Mouse (Mus musculus) T-helper 1 cell (primary cell): ENCODE results near the gene Slc8a3.

Source experiments
- in situ Hi-C: fragments of 300-600 bp; cut with MboI, MseI; formaldehyde crosslinking; loops from one replicate; pipeline ENCODE4 v1.15.1; 2025; ENCODE audit warnings: high pct_unique_total_duplicates

Gene Slc8a3

DNA sequence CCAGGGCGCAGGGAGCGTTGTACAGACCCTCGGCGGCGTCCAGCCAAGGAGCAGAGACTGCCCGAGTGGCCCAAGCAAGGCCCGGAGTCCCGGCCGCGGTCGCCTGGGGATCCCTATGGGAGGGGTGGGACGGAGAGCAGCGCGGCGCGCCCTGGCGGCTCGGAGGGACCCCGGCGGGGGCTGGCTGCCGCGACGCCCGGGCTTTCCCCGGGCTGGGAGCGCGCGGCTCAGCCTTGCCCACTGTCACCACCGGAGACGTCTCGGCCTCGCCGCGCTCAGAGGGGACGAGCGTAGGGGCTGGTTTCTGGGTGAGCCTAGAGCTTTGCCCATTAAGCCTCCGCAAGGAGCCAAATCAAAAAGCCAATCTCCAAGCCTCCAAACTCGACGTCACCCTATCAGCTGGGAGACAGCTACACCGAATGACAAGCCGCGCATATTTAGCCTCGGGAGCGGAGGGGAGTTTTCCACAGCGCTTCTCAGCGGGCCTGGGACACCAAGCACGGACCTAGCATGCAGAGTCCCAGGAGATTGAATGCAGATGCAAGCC lies at the start of gene Slc8a3:
Gene Slc8a3, minus strand, starts transcription at position 306 of the 547 bp plus-strand sequence.
- in situ Hi-C loops = no loop called here

DNA sequence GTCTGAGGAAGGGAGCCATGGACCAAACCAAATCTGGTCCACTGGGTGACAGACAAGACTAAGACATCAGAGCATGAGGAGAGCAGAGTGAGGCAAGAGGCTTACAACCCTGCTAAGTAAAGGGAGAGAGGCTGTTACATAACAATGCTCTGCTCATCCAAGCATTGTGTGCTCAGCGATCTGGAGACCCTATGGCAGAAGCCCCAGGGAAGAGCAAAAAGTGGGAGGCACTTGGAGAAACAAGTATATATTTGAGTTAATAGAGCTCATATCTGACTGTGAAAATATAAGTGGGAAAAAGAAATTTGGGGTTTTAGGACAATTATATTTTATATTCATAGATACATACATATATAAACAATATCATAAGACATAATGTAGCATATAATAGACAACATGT lies 46.4 kb upstream of the Slc8a3 start, which contains the start of gene Gm4787:
Gene Gm4787, minus strand, starts transcription at position 101 of the 400 bp plus-strand sequence.
- in situ Hi-C loops = loop anchor here (5.0 kb wide), 1 partner anchor 33 kb away; no protein-coding TSS in a partner anchor

DNA sequence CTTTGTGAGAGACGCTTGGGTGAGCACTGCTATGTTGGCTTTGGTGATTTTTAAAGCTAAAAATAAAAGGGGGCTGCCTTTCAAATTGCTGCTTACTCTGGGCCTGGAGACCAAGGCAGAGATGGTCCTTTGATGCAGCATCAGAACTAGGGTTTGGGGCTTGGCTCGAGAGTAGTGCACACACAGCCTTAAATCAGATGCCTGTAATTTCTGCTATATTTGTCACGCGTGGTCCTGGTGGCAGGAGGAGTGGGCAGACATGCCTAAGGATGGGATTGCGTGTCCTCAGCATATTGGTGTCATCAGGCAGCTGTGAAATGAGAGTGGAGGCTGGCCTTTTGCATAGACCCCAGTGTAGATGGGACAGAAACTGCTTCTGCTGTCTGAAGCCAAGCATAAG lies 861 bp upstream of the Slc8a3 start:
- in situ Hi-C loops = no loop called here

DNA sequence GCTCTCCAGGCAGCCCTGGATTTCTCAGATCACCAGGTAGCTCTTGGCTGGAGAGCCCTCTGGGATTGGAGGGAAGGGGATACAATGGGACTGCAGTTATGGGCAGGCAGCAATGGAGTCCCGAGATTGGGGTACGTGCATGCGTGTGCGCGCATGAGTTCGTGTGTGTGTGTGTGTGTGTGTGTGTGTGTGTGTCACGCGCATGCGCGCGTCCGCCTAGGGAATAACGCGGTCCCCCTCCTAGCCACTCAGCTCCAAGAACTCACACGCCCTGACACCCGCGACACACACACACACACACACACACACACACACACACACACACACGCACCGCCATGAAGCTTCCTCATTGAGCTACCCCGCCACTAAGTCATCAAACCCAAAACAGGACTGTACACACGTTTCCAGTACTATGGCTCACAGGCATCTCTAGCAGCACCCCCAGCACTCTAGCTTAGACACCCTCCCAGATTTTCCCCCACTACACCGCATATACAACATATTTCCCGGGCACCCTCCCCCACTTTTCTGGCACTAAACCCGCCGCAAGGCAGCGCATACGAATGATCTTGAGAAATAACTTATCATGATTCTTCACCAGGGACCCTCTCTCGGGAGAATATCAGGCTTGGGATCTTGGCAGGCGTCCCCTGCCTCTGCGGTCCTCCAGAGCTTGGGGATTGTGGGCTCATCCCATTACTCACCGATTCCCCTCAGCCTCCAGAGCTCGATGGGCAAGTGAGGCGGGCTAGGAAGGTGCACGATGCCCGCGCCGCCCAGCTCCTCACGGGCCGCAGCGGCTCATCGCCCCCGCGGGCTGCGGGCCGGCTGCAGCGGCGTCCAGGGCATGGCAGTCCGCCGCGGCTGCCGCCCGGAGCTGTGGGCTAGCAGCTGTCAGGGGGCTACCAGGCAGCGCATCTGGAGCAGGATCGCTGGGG lies 774 bp downstream of the Slc8a3 start:
- in situ Hi-C loops = no loop called here

DNA sequence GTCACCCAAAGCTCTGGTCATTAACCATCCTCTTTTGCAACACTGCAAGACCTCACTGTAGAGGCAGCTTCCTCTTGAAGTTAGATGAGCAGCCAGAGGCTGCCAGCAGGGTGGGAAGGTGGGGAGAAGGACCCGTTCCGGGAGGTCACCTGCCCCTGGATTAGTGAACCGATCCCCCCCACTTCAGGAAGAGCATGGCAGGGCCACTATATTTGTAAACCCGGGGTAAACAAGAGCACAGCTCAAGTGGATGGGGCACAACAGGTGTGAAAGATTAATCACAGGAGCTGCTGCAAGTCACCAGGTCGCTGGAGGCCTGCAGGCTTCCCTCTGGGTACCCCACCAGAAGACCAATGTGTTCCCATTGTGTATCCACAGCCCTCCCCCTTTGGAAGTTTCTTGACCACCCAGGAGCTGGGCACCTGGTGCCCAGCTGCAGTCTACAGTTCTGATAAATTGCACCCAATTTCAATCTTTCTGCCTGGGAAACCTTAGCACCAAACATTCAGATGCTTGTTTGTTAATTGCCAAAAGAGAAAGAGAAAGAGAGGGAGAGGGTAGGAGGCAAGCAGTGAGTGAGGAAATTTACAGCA lies 1.8 kb downstream of the Slc8a3 start:
- in situ Hi-C loops = no loop called here

DNA sequence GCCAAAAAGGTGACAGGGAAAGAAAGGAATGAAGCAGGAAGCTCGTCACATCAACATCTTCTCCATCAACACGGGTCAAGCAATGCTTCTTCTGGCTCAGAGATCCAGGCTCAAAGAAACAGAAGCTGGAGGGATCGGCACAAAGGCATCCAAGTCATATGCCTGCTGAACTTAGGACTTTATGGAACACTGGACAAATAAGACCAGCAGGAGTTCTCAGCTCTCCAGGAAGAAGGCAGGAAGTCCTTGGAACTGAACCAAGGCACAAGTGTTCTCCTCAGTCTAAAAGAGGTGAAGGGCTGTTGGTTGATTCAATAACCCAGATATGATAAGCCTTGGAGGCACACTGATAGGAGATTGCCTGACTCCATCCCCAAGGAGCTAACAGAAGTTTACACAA lies 8.0 kb downstream of the Slc8a3 start:
- in situ Hi-C loops = no loop called here

DNA sequence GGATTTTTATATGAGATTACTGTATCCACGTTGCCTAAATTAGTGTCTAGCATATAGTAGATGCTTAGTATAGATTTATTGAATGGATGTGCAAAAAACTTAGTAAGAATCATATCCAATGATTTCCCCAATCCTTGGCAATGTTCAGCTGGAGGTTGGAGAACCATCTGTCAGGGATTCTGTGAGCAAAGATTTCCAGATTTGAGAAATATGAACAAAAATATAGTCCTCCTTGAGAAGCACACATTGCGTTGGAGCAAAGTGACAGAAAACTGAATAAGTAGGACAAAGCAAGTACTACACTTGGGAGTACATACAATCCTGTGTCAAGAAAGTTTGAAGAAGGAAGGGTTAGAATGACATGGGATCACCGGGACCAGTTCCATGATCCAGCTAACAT lies 8.9 kb downstream of the Slc8a3 start:
- in situ Hi-C loops = no loop called here

DNA sequence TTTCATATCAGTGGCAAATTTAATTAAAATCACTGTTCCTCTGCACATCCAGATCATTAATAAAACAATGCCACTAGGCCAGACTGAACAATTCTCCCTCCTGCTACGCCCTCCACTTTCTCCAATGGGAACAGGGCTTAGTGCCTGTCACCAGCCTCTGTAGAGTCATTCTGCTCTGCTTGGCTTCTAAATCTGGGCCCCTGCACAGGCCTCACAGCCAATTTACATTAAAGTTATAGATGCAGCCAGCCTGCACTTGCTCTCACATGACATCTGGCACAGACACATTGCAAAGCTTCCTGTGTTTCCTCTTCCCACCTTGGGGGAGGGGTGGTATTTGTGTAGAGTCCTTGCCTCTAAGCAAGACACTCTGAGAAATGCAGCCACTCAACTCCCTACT lies 12.0 kb downstream of the Slc8a3 start:
- in situ Hi-C loops = no loop called here

DNA sequence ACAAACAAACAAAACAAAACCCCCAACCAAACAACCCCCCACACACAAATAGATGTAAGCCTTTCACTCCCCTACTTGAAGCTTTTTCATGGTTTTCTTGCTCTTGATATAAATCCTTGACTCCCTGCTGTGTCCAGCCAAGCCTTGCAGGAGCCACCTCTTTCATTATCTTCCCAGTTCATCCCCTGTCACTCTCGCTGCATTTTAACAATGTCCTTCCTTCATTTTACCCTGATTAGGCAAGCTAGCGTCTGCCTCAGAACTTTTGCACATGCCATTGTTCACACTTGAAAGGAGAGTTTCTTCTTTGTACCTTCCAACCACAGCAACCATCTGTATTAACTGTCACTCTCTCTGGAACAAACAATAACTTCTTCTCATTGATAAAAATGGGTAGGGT lies 15.2 kb downstream of the Slc8a3 start:
- in situ Hi-C loops = no loop called here

DNA sequence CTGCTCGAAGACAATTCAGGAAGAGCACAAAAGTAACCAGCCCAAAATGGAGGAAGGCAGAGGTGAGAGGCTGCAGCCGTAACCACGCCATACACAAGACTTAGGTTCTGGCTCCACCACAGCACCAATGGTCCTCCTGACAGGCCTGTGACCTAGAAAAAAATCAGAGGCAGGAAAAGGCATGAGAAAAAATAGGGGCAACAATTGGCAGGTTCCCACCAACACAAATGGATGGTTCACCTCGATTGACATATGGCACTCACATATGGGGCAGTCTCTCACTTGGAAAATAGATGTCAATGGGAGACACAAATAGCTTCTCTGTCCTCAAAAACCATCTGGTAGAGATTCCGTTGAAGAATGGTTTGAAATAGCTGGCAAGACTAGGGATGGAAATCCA lies 17.0 kb downstream of the Slc8a3 start:
- in situ Hi-C loops = no loop called here

DNA sequence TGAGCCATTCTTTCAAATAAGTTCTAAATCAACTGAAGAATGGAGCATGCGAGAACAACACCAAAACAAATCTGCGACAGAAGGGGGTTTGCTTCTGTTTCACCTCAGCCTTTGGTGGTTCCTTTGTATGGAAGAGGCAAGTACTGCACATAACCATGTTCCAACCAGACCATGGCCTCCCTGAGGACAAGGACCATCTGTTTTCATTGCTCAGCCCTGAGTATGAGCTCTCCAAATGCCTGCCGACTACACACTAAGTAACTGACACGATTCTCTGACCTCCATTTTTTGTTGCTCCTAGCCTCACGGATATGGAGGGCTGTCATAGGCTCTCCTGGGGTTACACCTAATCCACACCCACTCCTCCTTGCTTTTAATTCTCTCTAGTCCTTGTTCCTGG lies 29.4 kb downstream of the Slc8a3 start:
- in situ Hi-C loops = no loop called here

DNA sequence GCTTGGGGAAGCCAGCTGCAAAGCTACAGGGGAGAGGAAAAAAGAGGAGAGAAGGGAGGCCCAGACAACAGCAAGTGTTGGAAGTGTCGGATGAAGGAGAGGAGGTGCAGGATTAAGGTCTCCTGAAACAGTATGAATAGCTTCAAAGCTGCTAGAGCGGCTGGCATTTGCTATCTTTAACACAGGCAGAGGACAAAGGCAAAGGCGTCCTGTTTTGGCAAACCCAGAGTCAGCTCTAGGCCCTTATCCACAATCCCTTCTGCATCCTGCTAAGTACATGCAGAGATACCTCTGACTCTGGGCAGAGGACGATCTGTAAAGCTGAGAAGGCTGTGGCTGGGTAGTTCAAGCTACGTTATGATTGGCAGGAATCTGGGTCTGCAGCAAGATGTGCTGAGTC lies 38.4 kb downstream of the Slc8a3 start:
- in situ Hi-C loops = no loop called here

DNA sequence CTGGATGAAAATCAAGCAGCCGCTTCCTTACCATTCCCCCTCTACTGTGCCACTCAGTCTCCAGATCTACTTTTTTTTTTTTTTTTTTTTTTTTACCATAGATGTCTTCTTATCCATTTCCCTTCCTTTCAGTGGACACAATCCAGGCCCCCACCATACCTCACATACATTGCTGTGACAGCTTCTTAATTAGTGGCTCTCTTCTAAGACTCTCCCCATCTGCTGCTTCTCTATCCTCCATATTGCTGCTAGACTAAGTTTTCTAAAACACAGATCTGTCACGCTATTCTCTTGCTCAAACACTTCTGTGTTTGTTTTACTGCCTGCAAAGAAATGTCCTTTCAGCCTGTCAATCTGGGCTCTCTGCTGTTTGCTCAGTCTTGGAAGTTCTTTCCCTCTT lies 54.9 kb downstream of the Slc8a3 start:
- in situ Hi-C loops = no loop called here

DNA sequence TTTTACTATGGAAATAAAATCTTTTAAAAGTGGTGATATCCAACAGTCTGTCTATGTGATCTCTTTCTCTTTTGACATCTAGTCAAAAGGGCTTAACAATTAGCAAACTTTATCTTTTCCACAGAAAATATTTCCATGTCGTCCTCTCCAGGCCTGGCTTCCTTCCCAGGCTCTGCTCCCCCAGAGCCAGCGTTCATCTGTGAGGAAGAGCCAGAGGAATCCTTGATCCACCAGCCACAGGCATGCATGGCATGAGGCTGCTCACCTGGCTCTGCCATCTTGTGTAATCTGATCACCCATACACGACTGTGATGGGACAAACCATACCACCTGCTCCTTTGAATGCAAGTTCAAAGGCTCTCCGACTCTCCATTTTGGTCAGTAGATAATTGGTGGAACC lies 58.4 kb downstream of the Slc8a3 start:
- in situ Hi-C loops = no loop called here

DNA sequence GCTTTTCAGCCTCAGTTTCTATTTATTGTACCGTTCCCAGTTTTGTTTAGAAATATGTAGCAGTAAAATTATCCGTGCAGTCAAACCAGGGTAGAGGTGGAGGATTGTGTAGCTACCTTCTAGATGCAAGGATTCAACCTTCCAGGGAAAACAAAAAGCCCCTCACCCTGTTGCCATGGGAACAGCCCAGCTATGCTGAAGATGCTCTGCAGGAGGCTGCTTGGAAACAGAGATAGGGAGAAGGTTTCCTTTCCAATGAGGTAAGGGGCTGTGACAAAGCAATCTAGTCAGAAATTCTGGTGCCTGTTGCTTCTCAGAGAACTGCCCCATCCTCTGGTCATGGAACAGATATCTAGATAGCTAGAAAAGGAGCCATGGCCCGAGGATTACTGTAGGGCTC lies 59.6 kb downstream of the Slc8a3 start:
- in situ Hi-C loops = no loop called here

DNA sequence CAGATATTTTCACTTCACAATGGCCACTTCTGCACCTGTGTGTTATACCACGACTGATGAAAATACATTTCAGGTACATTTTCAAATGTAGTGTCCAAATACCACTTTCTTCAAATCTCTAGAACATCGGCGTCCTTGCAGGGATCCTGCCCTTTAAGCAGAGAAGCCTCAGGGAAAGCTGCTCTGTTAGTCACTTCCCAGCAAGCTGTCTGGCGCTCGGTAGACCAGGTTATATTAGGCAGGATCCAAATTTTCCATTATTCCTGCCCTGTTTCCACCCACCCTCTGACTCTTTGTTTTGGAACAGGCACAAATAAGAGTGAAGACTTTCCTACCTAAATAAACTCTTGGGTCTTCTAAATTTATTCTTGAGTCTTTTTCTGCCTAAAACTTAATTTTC lies 63.7 kb downstream of the Slc8a3 start:
- in situ Hi-C loops = no loop called here

DNA sequence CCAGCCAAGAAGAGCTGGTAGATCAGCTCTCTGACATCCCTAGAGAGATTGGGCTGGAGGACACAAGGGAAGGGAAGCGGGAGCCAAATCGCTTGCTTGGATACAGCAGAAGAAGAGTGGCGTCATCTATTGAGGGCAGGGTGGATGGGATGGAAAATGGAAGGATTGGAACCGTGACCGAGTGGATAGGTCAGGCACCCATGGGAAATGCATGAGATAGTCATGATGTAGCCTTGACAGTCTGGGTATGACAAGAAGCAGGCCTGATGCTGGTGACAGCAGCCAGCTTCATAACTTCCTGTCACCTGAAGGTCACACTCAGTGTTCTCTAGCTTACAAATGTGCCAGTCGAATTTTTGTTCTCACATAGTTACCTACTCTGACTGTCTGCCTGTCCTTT lies 70.2 kb downstream of the Slc8a3 start:
- in situ Hi-C loops = no loop called here

DNA sequence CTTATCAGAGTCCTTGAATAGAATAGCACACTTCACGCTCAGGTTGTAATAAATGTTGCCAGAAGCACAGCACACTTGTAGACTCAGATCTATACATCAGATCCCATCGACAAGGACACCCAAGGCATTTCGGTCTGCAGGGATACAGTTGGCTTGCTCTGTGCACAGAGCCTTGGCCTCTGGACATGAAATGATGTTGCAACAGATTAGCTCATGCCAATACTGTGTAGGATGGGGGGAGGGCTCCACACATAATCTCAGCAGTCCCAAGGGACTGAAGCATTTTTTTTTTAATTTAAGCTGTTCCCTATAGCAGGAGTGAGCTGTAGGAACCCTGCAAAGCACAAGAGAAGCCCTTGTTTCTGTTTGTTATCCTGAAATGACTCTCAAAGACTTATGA lies 74.8 kb downstream of the Slc8a3 start:
- in situ Hi-C loops = no loop called here

DNA sequence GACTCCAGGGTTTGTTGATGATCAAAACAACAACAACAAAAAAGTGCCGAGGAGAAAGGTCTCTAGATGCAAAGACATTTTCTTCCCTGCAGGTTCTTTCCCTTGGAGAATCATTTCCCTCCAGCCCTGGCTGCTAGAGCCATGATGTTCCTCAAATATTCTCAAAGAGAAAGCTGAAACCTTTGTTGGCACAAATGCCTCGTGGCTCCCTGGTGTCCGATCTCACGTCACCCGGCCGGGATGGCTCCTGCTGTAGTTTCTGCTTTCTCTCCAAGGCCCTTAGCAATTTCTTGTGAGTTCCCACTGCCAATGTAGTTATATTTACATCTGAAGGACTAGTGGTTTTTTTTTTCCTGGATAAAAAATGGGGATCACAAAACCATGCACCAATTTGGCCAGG lies 87.6 kb downstream of the Slc8a3 start:
- in situ Hi-C loops = no loop called here

DNA sequence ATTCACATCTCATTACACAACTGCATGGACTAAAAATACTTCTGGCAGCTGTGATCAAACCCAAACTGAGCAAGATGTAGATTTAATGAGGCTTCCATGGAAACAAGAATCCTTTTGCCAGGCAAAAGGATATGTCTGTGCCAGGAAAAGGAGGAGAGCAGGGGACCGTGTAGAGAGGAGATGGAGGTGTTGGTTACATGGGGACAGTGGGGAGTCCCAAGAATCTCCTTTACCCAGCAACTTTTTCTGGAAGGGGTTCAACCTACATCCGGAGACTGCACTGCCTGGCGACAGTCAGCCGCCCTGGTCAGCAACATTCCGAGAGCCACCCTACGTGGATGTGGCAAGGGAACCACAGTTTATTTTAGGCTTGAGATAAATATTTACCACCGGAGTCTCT lies 88.0 kb downstream of the Slc8a3 start:
- in situ Hi-C loops = no loop called here

DNA sequence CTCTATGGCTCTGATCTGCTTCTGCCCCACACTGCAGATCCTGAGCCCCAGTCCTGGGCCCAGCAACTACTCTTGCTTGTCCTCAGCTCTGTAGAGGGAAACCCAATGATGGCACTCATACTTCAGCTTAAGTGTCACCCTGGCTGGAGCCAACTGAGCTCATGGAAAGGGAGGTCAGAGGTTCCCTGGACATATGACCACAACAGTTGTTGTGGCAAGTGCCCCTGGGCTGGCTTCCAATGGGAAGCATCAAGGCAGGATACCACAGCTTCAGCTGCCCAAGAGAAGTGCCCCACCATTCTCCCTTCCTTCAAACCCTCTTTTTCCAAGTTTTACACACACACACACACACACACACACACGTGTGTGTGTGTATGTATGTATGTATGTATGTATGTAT lies 88.5 kb downstream of the Slc8a3 start:
- in situ Hi-C loops = no loop called here

DNA sequence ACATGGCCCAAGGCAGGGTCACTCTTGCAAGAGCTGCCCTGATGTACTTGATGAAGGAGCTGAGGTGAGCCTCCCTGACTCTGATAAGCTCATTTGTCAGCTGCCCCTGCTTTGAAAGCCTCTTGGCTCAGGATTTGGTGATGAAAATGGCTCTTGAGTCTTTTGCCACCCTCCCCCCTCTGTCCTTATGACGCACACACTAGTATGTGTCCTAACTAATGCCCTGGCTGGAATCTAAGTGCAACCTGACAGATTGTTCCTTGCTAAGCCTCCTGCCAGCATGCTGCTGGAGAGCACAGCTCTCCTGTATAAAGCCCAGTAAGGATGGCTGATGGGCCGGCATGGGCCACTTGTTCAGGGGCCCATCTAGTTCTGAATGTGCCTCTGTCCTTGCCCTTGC lies 91.3 kb downstream of the Slc8a3 start:
- in situ Hi-C loops = no loop called here

DNA sequence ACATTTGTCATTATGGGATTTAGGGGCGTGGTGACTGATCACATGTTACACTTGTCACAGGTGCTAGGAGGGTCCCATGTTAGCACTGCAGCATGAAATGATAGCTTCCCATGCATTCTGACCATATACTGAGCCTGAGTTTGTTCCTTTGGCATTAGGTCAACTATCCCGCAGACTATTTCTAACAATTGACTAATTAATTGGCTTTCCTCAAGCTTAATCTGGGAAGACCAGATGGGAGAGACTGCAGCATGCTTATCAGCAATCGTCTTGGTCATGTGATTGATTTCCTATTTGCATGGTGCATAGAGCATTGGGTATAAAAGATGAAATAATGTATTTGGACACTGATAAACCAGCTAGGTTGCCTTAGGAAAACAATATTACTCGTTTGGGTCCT lies 91.9 kb downstream of the Slc8a3 start:
- in situ Hi-C loops = no loop called here
